Mouse (Mus musculus): ENCODE results near the gene AI661453.
"Not testable (repeated sequence)": the region's sequence is repeated elsewhere in the genome, so short reads cannot be mapped to it uniquely, and the experiment has no call there.

Gene AI661453

GRCm38 (mm10) chr17:47436156-47436906 lies at the start of gene AI661453:
Gene AI661453, plus strand, starts transcription at chr17:47436615.
- DNase-seq, result peak; percentile 79

- DNase-seq, result peak; percentile 70
Observed at GRCm38 (mm10) chr17:47386649-47387048, 49.8 kb upstream of the AI661453 start.

- peak; percentile 29 for DNase-seq
Observed at GRCm38 (mm10) chr17:47394223-47394869, 42.1 kb upstream of the AI661453 start.

- DNase-seq, result peak; percentile 62
Observed at GRCm38 (mm10) chr17:47395376-47395913, 41.0 kb upstream of the AI661453 start.

GRCm38 (mm10) chr17:47399091-47399490 lies 37.3 kb upstream of the AI661453 start:
- no peak for DNase-seq

- DNase-seq, result no peak
Observed at GRCm38 (mm10) chr17:47400451-47400850, 36.0 kb upstream of the AI661453 start, which contains the start of gene Guca1a. Gene Guca1a, minus strand, starts transcription at chr17:47400584.

GRCm38 (mm10) chr17:47407717-47408557 lies 28.5 kb upstream of the AI661453 start:
- no peak for DNase-seq

- DNase-seq, result peak; percentile 78
Observed at GRCm38 (mm10) chr17:47408558-47408898, 27.9 kb upstream of the AI661453 start.

GRCm38 (mm10) chr17:47409897-47410861 lies 26.2 kb upstream of the AI661453 start:
- DNase-seq, result peak; percentile 25

GRCm38 (mm10) chr17:47420195-47420594 lies 16.2 kb upstream of the AI661453 start:
- no peak for DNase-seq

GRCm38 (mm10) chr17:47421566-47421965 lies 14.8 kb upstream of the AI661453 start:
- no peak for DNase-seq

GRCm38 (mm10) chr17:47422616-47423015 lies 13.8 kb upstream of the AI661453 start:
- DNase-seq, result not testable (repeated sequence)

- no peak for DNase-seq
Observed at GRCm38 (mm10) chr17:47424186-47424585, 12.2 kb upstream of the AI661453 start.

GRCm38 (mm10) chr17:47427316-47427715 lies 9.1 kb upstream of the AI661453 start:
- DNase-seq, result no peak

GRCm38 (mm10) chr17:47428831-47429304 lies 7.5 kb upstream of the AI661453 start:
- DNase-seq, result peak; percentile 51

GRCm38 (mm10) chr17:47430815-47431214 lies 5.6 kb upstream of the AI661453 start:
- DNase-seq, result no peak

GRCm38 (mm10) chr17:47436907-47437547 lies 612 bp downstream of the AI661453 start, which contains the start of gene 1700001C19Rik:
Gene 1700001C19Rik, minus strand, starts transcription at chr17:47437376.
- no peak for DNase-seq

GRCm38 (mm10) chr17:47438611-47439010 lies 2.2 kb downstream of the AI661453 start:
- no peak for DNase-seq

GRCm38 (mm10) chr17:47439396-47440028 lies 3.1 kb downstream of the AI661453 start:
- DNase-seq, result no peak

GRCm38 (mm10) chr17:47440359-47440890 lies 4.0 kb downstream of the AI661453 start:
- peak; percentile 55 for DNase-seq
